Mouse (Mus musculus): ENCODE data around the gene Pnldc1. TPM values are rescaled to one million over a fixed set of nuclear protein-coding genes. Genes with fewer than 3 reads are reported as not detected.

The Pnldc1 gene
- polyA plus RNA-seq, 1 experiment, result 4.5 TPM

DNA sequence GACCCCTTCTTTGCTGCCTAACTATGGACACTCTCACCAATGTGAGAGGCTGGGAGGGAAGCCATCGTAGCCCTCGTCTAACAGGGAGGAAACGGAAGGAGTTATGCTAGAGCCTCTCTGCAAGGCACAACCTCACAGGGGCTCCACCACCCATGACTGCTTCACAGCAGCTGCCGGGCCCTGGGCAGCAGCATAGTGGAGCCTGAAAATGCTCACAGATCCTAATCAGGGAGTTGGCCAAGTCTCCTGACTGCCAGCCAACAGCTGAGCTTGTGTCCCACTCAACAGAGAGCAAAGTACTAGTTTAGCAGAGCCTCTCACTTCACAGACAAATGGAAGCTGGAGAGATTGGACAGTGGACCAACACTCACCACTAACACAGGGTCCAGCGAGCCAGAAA, 63.6 kb downstream of the Pnldc1 start:
- 26% methylated on average over 5 of the region's 5 CpGs for WGBS
- peak in 1 of 2 experiments; percentile 13 for DNase-seq
- peaks cover 5% of the 10 kb centered on the region for H3K4me1 ChIP-seq (ENCODE audit: control insufficient read depth, insufficient read depth, low read length)

GRCm38 (mm10) chr17:12845862-12846261, 64.2 kb downstream of the Pnldc1 start:
- H3K4me3 ChIP-seq (replicated peaks; ENCODE audit: insufficient read depth, low read depth, low read length), result no peak overlapping the region
- no peak overlapping the region for H3K27ac ChIP-seq (ENCODE audit: insufficient read depth, low read length)
- WGBS, result 29% methylated on average over 5 of the region's 5 CpGs
- TF ChIP-seq CTCF (IDR thresholded peaks at IDR 0.05; ENCODE audit: borderline replicate concordance, insufficient read depth, low read depth, low read length) (no peak), POLR2A (IDR thresholded peaks at IDR 0.05; ENCODE audit: borderline replicate concordance, insufficient read depth, low read length) (no peak)
- H3K27me3 ChIP-seq (ENCODE audit: control insufficient read depth, insufficient read depth, low read length), result no peaks in the 10 kb centered on the region
- DNase-seq, result peak in 1 of 2 experiments; percentile 9
- H3K4me1 ChIP-seq (ENCODE audit: control insufficient read depth, insufficient read depth, low read length), result peaks cover 5% of the 10 kb centered on the region

More for the DNA sequence above, 63.6 kb downstream of the Pnldc1 start:
- no peak overlapping the region for H3K4me3 ChIP-seq (replicated peaks; ENCODE audit: insufficient read depth, low read depth, low read length)
- no peak overlapping the region for H3K27ac ChIP-seq (ENCODE audit: insufficient read depth, low read length)
- no peaks in the 10 kb centered on the region for H3K27me3 ChIP-seq (ENCODE audit: control insufficient read depth, insufficient read depth, low read length)
- TF ChIP-seq CTCF (IDR thresholded peaks at IDR 0.05; ENCODE audit: borderline replicate concordance, insufficient read depth, low read depth, low read length), result no peak
- no peak for TF ChIP-seq POLR2A (IDR thresholded peaks at IDR 0.05; ENCODE audit: borderline replicate concordance, insufficient read depth, low read length)

GRCm38 (mm10) chr17:12844540-12844939, 65.5 kb downstream of the Pnldc1 start:
- 94% methylated on average over 4 of the region's 4 CpGs for WGBS
- H3K27me3 ChIP-seq (ENCODE audit: control insufficient read depth, insufficient read depth, low read length), result no peaks in the 10 kb centered on the region
- peaks cover 10% of the 10 kb centered on the region for H3K4me1 ChIP-seq (ENCODE audit: control insufficient read depth, insufficient read depth, low read length)
- TF ChIP-seq CTCF (IDR thresholded peaks at IDR 0.05; ENCODE audit: borderline replicate concordance, insufficient read depth, low read depth, low read length) (no peak), POLR2A (IDR thresholded peaks at IDR 0.05; ENCODE audit: borderline replicate concordance, insufficient read depth, low read length) (no peak)
- H3K27ac ChIP-seq (ENCODE audit: insufficient read depth, low read length), result no peak overlapping the region
- H3K4me3 ChIP-seq (replicated peaks; ENCODE audit: insufficient read depth, low read depth, low read length), result no peak overlapping the region
- DNase-seq, result no peak

DNA sequence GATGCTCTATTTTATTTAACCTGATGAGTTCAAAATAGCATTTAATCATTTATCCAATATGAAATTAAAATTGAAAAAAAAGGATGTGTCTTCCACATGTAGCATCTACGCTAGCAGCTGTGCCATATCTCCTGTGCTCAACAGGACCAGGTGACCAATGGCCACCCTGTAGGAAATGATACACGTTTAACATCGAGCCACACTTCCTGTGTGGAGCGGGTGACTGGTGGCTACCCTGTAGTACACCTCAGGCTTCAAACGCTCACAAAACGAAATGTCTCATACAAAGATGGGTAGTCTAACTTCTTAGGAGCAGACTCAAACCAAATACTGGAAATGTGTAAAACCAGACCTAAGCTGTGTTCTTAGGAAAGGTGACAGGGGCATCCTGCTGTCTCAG, 66.2 kb downstream of the Pnldc1 start:
- DNase-seq, result peak in 1 of 2 experiments; percentile 3
- no peak overlapping the region for H3K27ac ChIP-seq (ENCODE audit: insufficient read depth, low read length)
- H3K4me1 ChIP-seq (ENCODE audit: control insufficient read depth, insufficient read depth, low read length), result peaks cover 13% of the 10 kb centered on the region
- H3K27me3 ChIP-seq (ENCODE audit: control insufficient read depth, insufficient read depth, low read length), result no peaks in the 10 kb centered on the region
- WGBS, result 97% methylated on average over 6 of the region's 6 CpGs
- TF ChIP-seq POLR2A (IDR thresholded peaks at IDR 0.05; ENCODE audit: borderline replicate concordance, insufficient read depth, low read length) (no peak), CTCF (IDR thresholded peaks at IDR 0.05; ENCODE audit: borderline replicate concordance, insufficient read depth, low read depth, low read length) (no peak)
- H3K4me3 ChIP-seq (replicated peaks; ENCODE audit: insufficient read depth, low read depth, low read length), result no peak overlapping the region

GRCm38 (mm10) chr17:12839475-12840267, 70.4 kb downstream of the Pnldc1 start:
- 21% methylated on average over 10 of the region's 10 CpGs for WGBS
- peak; percentile 57 to 71 for DNase-seq
- H3K4me1 ChIP-seq (ENCODE audit: control insufficient read depth, insufficient read depth, low read length), result peaks cover 8% of the 10 kb centered on the region
- no peaks in the 10 kb centered on the region for H3K27me3 ChIP-seq (ENCODE audit: control insufficient read depth, insufficient read depth, low read length)
- H3K4me3 ChIP-seq (replicated peaks; ENCODE audit: insufficient read depth, low read depth, low read length), result no peak overlapping the region
- H3K27ac ChIP-seq (ENCODE audit: insufficient read depth, low read length), result peak overlapping the region; percentile 26; the same call in 1 of the 2 replicates
- TF ChIP-seq CTCF (IDR thresholded peaks at IDR 0.05; ENCODE audit: borderline replicate concordance, insufficient read depth, low read depth, low read length) (no peak), POLR2A (IDR thresholded peaks at IDR 0.05; ENCODE audit: borderline replicate concordance, insufficient read depth, low read length) (no peak)

Other genes with a start within 250 kb of the Pnldc1 start
- 0.19 and 0.46 TPM in 2 replicates for gene Slc22a1, start 234.4 kb downstream of the Pnldc1 start, polyA plus RNA-seq (2012; rRNA removed)
- 18.1 and 19.7 TPM in 2 replicates for gene Igf2r, start 140.6 kb downstream of the Pnldc1 start, polyA plus RNA-seq (2012; rRNA removed)
- 0.25 and 0.44 TPM in 2 replicates for gene Mas1, start 42.1 kb downstream of the Pnldc1 start, polyA plus RNA-seq (2012; rRNA removed)
- 0.51 and 0.62 TPM in 2 replicates for gene Mrgprh, start 34.2 kb downstream of the Pnldc1 start, polyA plus RNA-seq (2012; rRNA removed)
- 145 and 156 TPM in 2 replicates for gene Tcp1, start 5.5 kb upstream of the Pnldc1 start, polyA plus RNA-seq (2012; rRNA removed)
- 80.0 and 85.6 TPM in 2 replicates for gene Mrpl18, start 6.1 kb upstream of the Pnldc1 start, polyA plus RNA-seq (2012; rRNA removed)
- 1.4 and 1.7 TPM in 2 replicates for gene Acat3, start 30.4 kb upstream of the Pnldc1 start, polyA plus RNA-seq (2012; rRNA removed)
- gene Acat2, start 50.5 kb upstream of the Pnldc1 start, polyA plus RNA-seq (2012; rRNA removed), result 45.4 and 50.6 TPM in 2 replicates
- gene Wtap, start 83.9 kb upstream of the Pnldc1 start, polyA plus RNA-seq (2012; rRNA removed), result 57.6 and 57.7 TPM in 2 replicates
- 269 and 280 TPM in 2 replicates for gene Sod2, start 96.6 kb upstream of the Pnldc1 start, polyA plus RNA-seq (2012; rRNA removed)
- gene Gpr31b, start 142.1 kb upstream of the Pnldc1 start, polyA plus RNA-seq (2012; rRNA removed), result not detected in 2 replicates
- gene Tcp10b, start 150.9 kb upstream of the Pnldc1 start, polyA plus RNA-seq (2012; rRNA removed), result 0.62 and 0.67 TPM in 2 replicates
- not detected in 2 replicates for gene Unc93a, start 221.6 kb upstream of the Pnldc1 start, polyA plus RNA-seq (2012; rRNA removed)